Mouse (Mus musculus): ENCODE measurements around the gene Stoml1.
A peak's percentile ranks its signal among the peaks of the same experiment; 100 is the strongest.
"Not testable (repeated sequence)": the region's sequence is repeated elsewhere in the genome, so short reads cannot be mapped to it uniquely, and the experiment has no call there.

The Stoml1 gene

GRCm38 (mm10) chr9:58241780-58242485 lies 11.0 kb upstream of the Stoml1 start:
- no peak for DNase-seq (ENCODE audit: low spot score in 2 of 2)

- no peak for DNase-seq (ENCODE audit: low spot score in 2 of 2)
These were observed 10.3 kb upstream of the Stoml1 start for GRCm38 (mm10) chr9:58242696-58243095.

GRCm38 (mm10) chr9:58243696-58244095 lies 9.3 kb upstream of the Stoml1 start:
- no peak for DNase-seq (ENCODE audit: low spot score in 2 of 2)

- no peak for DNase-seq (ENCODE audit: low spot score in 2 of 2)
These were observed 6.8 kb upstream of the Stoml1 start for GRCm38 (mm10) chr9:58246083-58246591.

- DNase-seq (ENCODE audit: low spot score in 2 of 2), result peak; percentile 64 to 69
These were observed 5.8 kb upstream of the Stoml1 start for GRCm38 (mm10) chr9:58247064-58247759.

GRCm38 (mm10) chr9:58248746-58249413 lies 4.1 kb upstream of the Stoml1 start:
- no peak for DNase-seq (ENCODE audit: low spot score in 2 of 2)

GRCm38 (mm10) chr9:58249592-58250192 lies 3.3 kb upstream of the Stoml1 start, which contains the start of gene Pml:
Gene Pml (minus strand): TSS chr9:58249786.
- DNase-seq (ENCODE audit: low spot score in 2 of 2), result peak in 1 of 2 experiments; percentile 54

- DNase-seq (ENCODE audit: low spot score in 2 of 2), result no peak
These were observed 2.6 kb upstream of the Stoml1 start for GRCm38 (mm10) chr9:58250322-58250721.

GRCm38 (mm10) chr9:58250730-58251129 lies 2.2 kb upstream of the Stoml1 start:
- DNase-seq (ENCODE audit: low spot score in 2 of 2), result not testable (repeated sequence)

GRCm38 (mm10) chr9:58253805-58254122 lies 800 bp downstream of the Stoml1 start:
- not testable (repeated sequence) for DNase-seq (ENCODE audit: low spot score in 2 of 2)

GRCm38 (mm10) chr9:58255105-58255504 lies 2.1 kb downstream of the Stoml1 start:
- no peak for DNase-seq (ENCODE audit: low spot score in 2 of 2)

GRCm38 (mm10) chr9:58255704-58256685 lies 3.0 kb downstream of the Stoml1 start:
- no peak for DNase-seq (ENCODE audit: low spot score in 2 of 2)

GRCm38 (mm10) chr9:58262507-58262906 lies 9.5 kb downstream of the Stoml1 start:
- DNase-seq (ENCODE audit: low spot score in 2 of 2), result no peak

- DNase-seq (ENCODE audit: low spot score in 2 of 2), result no peak
These were observed 12.4 kb downstream of the Stoml1 start for GRCm38 (mm10) chr9:58265368-58265767.

GRCm38 (mm10) chr9:58266571-58267011 lies 13.6 kb downstream of the Stoml1 start:
- no peak for DNase-seq (ENCODE audit: low spot score in 2 of 2)

- no peak for DNase-seq (ENCODE audit: low spot score in 2 of 2)
These were observed 14.1 kb downstream of the Stoml1 start for GRCm38 (mm10) chr9:58267046-58267445.

GRCm38 (mm10) chr9:58268384-58269313 lies 15.7 kb downstream of the Stoml1 start:
- DNase-seq (ENCODE audit: low spot score in 2 of 2), result no peak

GRCm38 (mm10) chr9:58270081-58270480 lies 17.1 kb downstream of the Stoml1 start:
- no peak for DNase-seq (ENCODE audit: low spot score in 2 of 2)

GRCm38 (mm10) chr9:58271109-58271508 lies 18.1 kb downstream of the Stoml1 start:
- no peak for DNase-seq (ENCODE audit: low spot score in 2 of 2)

- DNase-seq (ENCODE audit: low spot score in 2 of 2), result not testable (repeated sequence)
These were observed 18.6 kb downstream of the Stoml1 start for GRCm38 (mm10) chr9:58271551-58271950.
